Mouse (Mus musculus) testis, adult 2 months (tissue): Measurements from ENCODE around the gene D8Ertd738e. TPM values are rescaled to one million over a fixed set of nuclear protein-coding genes. Genes with fewer than 3 reads are reported as not detected.
A peak's percentile ranks its signal among the peaks of the same experiment; 100 is the strongest.
"Not testable (repeated sequence)": the region's sequence is repeated elsewhere in the genome, so short reads cannot be mapped to it uniquely, and the experiment has no call there.

Experiments
- H3K27ac ChIP-seq: fragments of 200-500 bp; 2 replicates; pipeline ENCODE4 v1.5.1; 2012; ENCODE audit warnings: low read depth, low read length; ENCODE audit not compliant: control insufficient read depth, insufficient read depth
- H3K27me3 ChIP-seq: fragments of 200-500 bp; 2 replicates; pipeline ENCODE4 v1.6.1; 2012; ENCODE audit warnings: mild to moderate bottlenecking, low read length, moderate library complexity; ENCODE audit not compliant: control insufficient read depth, insufficient read depth
- H3K36me3 ChIP-seq: fragments of 200-500 bp; 2 replicates; pipeline ENCODE4 v1.6.1; 2012; ENCODE audit warnings: mild to moderate bottlenecking, low read length; ENCODE audit not compliant: control insufficient read depth, insufficient read depth
- H3K4me1 ChIP-seq: fragments of 200-500 bp; 2 replicates; pipeline ENCODE4 v1.6.1; 2012; ENCODE audit warnings: low read length; ENCODE audit not compliant: control insufficient read depth, insufficient read depth
- H3K4me3 ChIP-seq: fragments of 200-500 bp; 2 replicates; pipeline ENCODE4 v1.5.1; 2012; ENCODE audit warnings: low read depth, mild to moderate bottlenecking, low read length, moderate library complexity, mixed read lengths; ENCODE audit not compliant: control insufficient read depth
- CTCF ChIP-seq: fragments of 200-500 bp; IDR thresholded peaks from 2 replicates; pipeline ENCODE4 v1.5.1; 2012; ENCODE audit warnings: low read depth, mild to moderate bottlenecking, inconsistent platforms, low read length, moderate library complexity; ENCODE audit not compliant: control insufficient read depth, insufficient read depth, insufficient replicate concordance
- POLR2A ChIP-seq: fragments of 200-500 bp; IDR thresholded peaks from 2 replicates; pipeline ENCODE4 v1.6.1; 2012; ENCODE audit warnings: low read depth, mild to moderate bottlenecking, inconsistent platforms, low read length, moderate library complexity; ENCODE audit not compliant: control insufficient read depth
- polyA plus RNA-seq: library from polyadenylated mRNA; depleted of rRNA; stranded (reverse); fragments of >200 nt; gene quantifications from 2 replicates; pipeline ENCODE4 v1.2.3, GENCODE M21; 2012; rRNA removed

Gene D8Ertd738e
- 104 and 116 TPM in 2 replicates for polyA plus RNA-seq

- TF ChIP-seq CTCF (no peak), POLR2A (peak; percentile 94)
- H3K4me3 ChIP-seq: peak within 1 kb of the TSS; percentile 99
- H3K4me1 ChIP-seq: no peaks in the 10 kb centered on the region
- no peaks in the 10 kb centered on the region for H3K27me3 ChIP-seq
- peaks cover 5% of the 10 kb centered on the region for H3K36me3 ChIP-seq
- H3K27ac ChIP-seq: peak within 1 kb of the TSS; percentile 90
Measured at GRCm38 (mm10) chr8:84249257-84250170, at the start of gene D8Ertd738e. TSS of gene D8Ertd738e (minus strand) at chr8:84249719.

GRCm38 (mm10) chr8:84297029-84297785, 47.7 kb upstream of the D8Ertd738e start:
- H3K27me3 ChIP-seq: no peaks in the 10 kb centered on the region
- H3K27ac ChIP-seq: no peak overlapping the region
- no peaks in the 10 kb centered on the region for H3K36me3 ChIP-seq
- H3K4me1 ChIP-seq: no peaks in the 10 kb centered on the region
- TF ChIP-seq POLR2A: no peak
- no peak for TF ChIP-seq CTCF
- H3K4me3 ChIP-seq: no peak overlapping the region

- TF ChIP-seq POLR2A (no peak), CTCF (peak; percentile 32; the same call in 1 of the 2 replicates)
- Histone ChIP-seq H3K4me3 (no peak overlapping the region), H3K27me3 (no peaks in the 10 kb centered on the region), H3K4me1 (no peaks in the 10 kb centered on the region), H3K27ac (no peak overlapping the region), H3K36me3 (no peaks in the 10 kb centered on the region)
Measured at GRCm38 (mm10) chr8:84291688-84292087, 42.2 kb upstream of the D8Ertd738e start.

GRCm38 (mm10) chr8:84291086-84291485, 41.6 kb upstream of the D8Ertd738e start:
- Histone ChIP-seq H3K4me1 (no peaks in the 10 kb centered on the region), H3K27ac (no peak overlapping the region), H3K36me3 (no peaks in the 10 kb centered on the region), H3K4me3 (no peak overlapping the region), H3K27me3 (no peaks in the 10 kb centered on the region)
- TF ChIP-seq POLR2A: no peak
- TF ChIP-seq CTCF: no peak

- TF ChIP-seq CTCF: no peak
- TF ChIP-seq POLR2A: no peak
- Histone ChIP-seq H3K4me1 (no peaks in the 10 kb centered on the region), H3K36me3 (no peaks in the 10 kb centered on the region), H3K27ac (no peak overlapping the region), H3K4me3 (no peak overlapping the region), H3K27me3 (no peaks in the 10 kb centered on the region)
Measured at GRCm38 (mm10) chr8:84288892-84289291, 39.4 kb upstream of the D8Ertd738e start.

GRCm38 (mm10) chr8:84285665-84286064, 36.1 kb upstream of the D8Ertd738e start:
- not testable (repeated sequence) for H3K4me1 ChIP-seq, H3K27ac ChIP-seq, H3K4me3 ChIP-seq, H3K36me3 ChIP-seq, H3K27me3 ChIP-seq
- peak; percentile 43; the same call in 1 of the 2 replicates for TF ChIP-seq CTCF

GRCm38 (mm10) chr8:84284608-84285063, 35.1 kb upstream of the D8Ertd738e start:
- H3K27ac ChIP-seq: no peak overlapping the region

More at GRCm38 (mm10) chr8:84284608-84285063, 35.1 kb upstream of the D8Ertd738e start:
- H3K27me3 ChIP-seq: no peaks in the 10 kb centered on the region
- no peaks in the 10 kb centered on the region for H3K4me1 ChIP-seq
- TF ChIP-seq POLR2A (no peak), CTCF (no peak)
- no peak overlapping the region; the same call in 1 of the 2 replicates for H3K4me3 ChIP-seq
- H3K36me3 ChIP-seq: no peaks in the 10 kb centered on the region
